Mouse (Mus musculus) brown adipose tissue, adult 24 weeks (tissue): ENCODE results near the gene Gm20870. TPM values are rescaled to one million over a fixed set of nuclear protein-coding genes. Genes with fewer than 3 reads are reported as not detected.
"Not testable (repeated sequence)": the region's sequence is repeated elsewhere in the genome, so short reads cannot be mapped to it uniquely, and the experiment has no call there.

Experiments
- H3K27ac ChIP-seq: fragments of 200-500 bp; replicated peaks from 2 replicates; pipeline ENCODE4 v1.5.1; 2012; ENCODE audit warnings: low read depth, mild to moderate bottlenecking, low read length
- H3K4me1 ChIP-seq: fragments of 200-500 bp; 2 replicates; pipeline ENCODE4 v1.6.1; 2012; ENCODE audit warnings: low read length, mixed read lengths; ENCODE audit not compliant: control insufficient read depth, insufficient read depth, insufficient read length
- H3K4me3 ChIP-seq: fragments of 200-500 bp; 2 replicates; pipeline ENCODE4 v1.5.1; 2012; ENCODE audit warnings: low read depth, mild to moderate bottlenecking, low read length, moderate library complexity; ENCODE audit not compliant: insufficient read depth
- polyA plus RNA-seq: library from polyadenylated mRNA; stranded (reverse); fragments of >200 nt; gene quantifications from 2 replicates; pipeline ENCODE4 v1.2.4, GENCODE M21; 2012; ENCODE audit not compliant: missing spikeins, insufficient read depth, insufficient read length

Gene Gm20870
- not detected in 2 replicates for polyA plus RNA-seq

- not testable (repeated sequence) for H3K4me1 ChIP-seq, H3K4me3 ChIP-seq, H3K27ac ChIP-seq
These were observed at the start of gene Gm20870 for GRCm38 (mm10) chrY:71691743-71692142. Gm20870 (plus strand) TSS chrY:71692043.

Other genes with a start within 250 kb of the Gm20870 start
- gene Gm20869, start 222.6 kb upstream of the Gm20870 start, polyA plus RNA-seq: not detected in 2 replicates